Mouse (Mus musculus): Measurements from ENCODE around the gene Dnajc19. TPM values are rescaled to one million over a fixed set of nuclear protein-coding genes. Genes with fewer than 3 reads are reported as not detected.

Dnajc19 gene
- polyA plus RNA-seq, 1 experiment from 2014 or later, result 185 TPM

- H3K9ac ChIP-seq (ENCODE audit: low read depth, low read length), result no peak overlapping the region
- no peaks in the 10 kb centered on the region for H3K36me3 ChIP-seq (ENCODE audit: control insufficient read depth, insufficient read depth, low read length)
- H3K27ac ChIP-seq (ENCODE audit: low read length), result no peak overlapping the region
- H3K4me1 ChIP-seq (ENCODE audit: control insufficient read depth, insufficient read depth, low read length), result no peaks in the 10 kb centered on the region
- H3K27me3 ChIP-seq (replicated peaks; ENCODE audit: control insufficient read depth, insufficient read depth, low read length), result no peaks in the 10 kb centered on the region
- ATAC-seq, result no peak
- H3K4me2 ChIP-seq (ENCODE audit: low read depth, low read length), result no peak overlapping the region
- 89% methylated on average over 3 of the region's 3 CpGs for WGBS
- H3K4me3 ChIP-seq (ENCODE audit: low read length), result no peak overlapping the region
- no peaks in the 10 kb centered on the region for H3K9me3 ChIP-seq (ENCODE audit: control insufficient read depth, low read length)
Observed at GRCm38 (mm10) chr3:34035706-34036105, 45.4 kb downstream of the Dnajc19 start.

GRCm38 (mm10) chr3:34034803-34035202 lies 46.3 kb downstream of the Dnajc19 start:
- no peaks in the 10 kb centered on the region for H3K4me1 ChIP-seq (ENCODE audit: control insufficient read depth, insufficient read depth, low read length)
- H3K27ac ChIP-seq (ENCODE audit: low read length), result no peak overlapping the region
- no peak overlapping the region for H3K4me3 ChIP-seq (ENCODE audit: low read length)
- H3K36me3 ChIP-seq (ENCODE audit: control insufficient read depth, insufficient read depth, low read length), result no peaks in the 10 kb centered on the region
- 53% methylated on average over 1 of the region's 1 CpGs for WGBS
- ATAC-seq, result no peak
- no peaks in the 10 kb centered on the region for H3K9me3 ChIP-seq (ENCODE audit: control insufficient read depth, low read length)
- no peak overlapping the region for H3K4me2 ChIP-seq (ENCODE audit: low read depth, low read length)
- no peak overlapping the region for H3K9ac ChIP-seq (ENCODE audit: low read depth, low read length)
- no peaks in the 10 kb centered on the region for H3K27me3 ChIP-seq (replicated peaks; ENCODE audit: control insufficient read depth, insufficient read depth, low read length)

- no peak overlapping the region for H3K4me2 ChIP-seq (ENCODE audit: low read depth, low read length)
- no peaks in the 10 kb centered on the region for H3K9me3 ChIP-seq (ENCODE audit: control insufficient read depth, low read length)
- no peaks in the 10 kb centered on the region for H3K4me1 ChIP-seq (ENCODE audit: control insufficient read depth, insufficient read depth, low read length)
- no peaks in the 10 kb centered on the region for H3K36me3 ChIP-seq (ENCODE audit: control insufficient read depth, insufficient read depth, low read length)
- no peak for ATAC-seq
- no peak overlapping the region for H3K9ac ChIP-seq (ENCODE audit: low read depth, low read length)
- no peak overlapping the region for H3K27ac ChIP-seq (ENCODE audit: low read length)
- no peaks in the 10 kb centered on the region for H3K27me3 ChIP-seq (replicated peaks; ENCODE audit: control insufficient read depth, insufficient read depth, low read length)
- H3K4me3 ChIP-seq (ENCODE audit: low read length), result no peak overlapping the region
- WGBS, result 78% methylated on average over 3 of the region's 3 CpGs
Observed at GRCm38 (mm10) chr3:34033720-34034364, 47.3 kb downstream of the Dnajc19 start.

- Histone ChIP-seq H3K27me3 (replicated peaks; ENCODE audit: control insufficient read depth, insufficient read depth, low read length) (no peaks in the 10 kb centered on the region), H3K4me2 (ENCODE audit: low read depth, low read length) (no peak overlapping the region), H3K9ac (ENCODE audit: low read depth, low read length) (no peak overlapping the region), H3K36me3 (ENCODE audit: control insufficient read depth, insufficient read depth, low read length) (no peaks in the 10 kb centered on the region), H3K27ac (ENCODE audit: low read length) (no peak overlapping the region), H3K4me1 (ENCODE audit: control insufficient read depth, insufficient read depth, low read length) (no peaks in the 10 kb centered on the region), H3K4me3 (ENCODE audit: low read length) (no peak overlapping the region), H3K9me3 (ENCODE audit: control insufficient read depth, low read length) (no peaks in the 10 kb centered on the region)
- ATAC-seq, result no peak
- 68% methylated on average over 3 of the region's 3 CpGs for WGBS
Observed at GRCm38 (mm10) chr3:34030601-34031000, 50.5 kb downstream of the Dnajc19 start.

- Histone ChIP-seq H3K9me3 (ENCODE audit: control insufficient read depth, low read length) (no peaks in the 10 kb centered on the region), H3K9ac (ENCODE audit: low read depth, low read length) (no peak overlapping the region), H3K36me3 (ENCODE audit: control insufficient read depth, insufficient read depth, low read length) (no peaks in the 10 kb centered on the region), H3K4me1 (ENCODE audit: control insufficient read depth, insufficient read depth, low read length) (no peaks in the 10 kb centered on the region), H3K4me2 (ENCODE audit: low read depth, low read length) (no peak overlapping the region), H3K27ac (ENCODE audit: low read length) (no peak overlapping the region), H3K4me3 (ENCODE audit: low read length) (no peak overlapping the region), H3K27me3 (replicated peaks; ENCODE audit: control insufficient read depth, insufficient read depth, low read length) (no peaks in the 10 kb centered on the region)
- ATAC-seq, result no peak
Observed at GRCm38 (mm10) chr3:34028935-34029334, 52.2 kb downstream of the Dnajc19 start.

- no peak overlapping the region for H3K9ac ChIP-seq (ENCODE audit: low read depth, low read length)
- ATAC-seq, result no peak
- H3K27me3 ChIP-seq (replicated peaks; ENCODE audit: control insufficient read depth, insufficient read depth, low read length), result no peaks in the 10 kb centered on the region
- no peaks in the 10 kb centered on the region for H3K9me3 ChIP-seq (ENCODE audit: control insufficient read depth, low read length)
- peaks cover 9% of the 10 kb centered on the region for H3K4me1 ChIP-seq (ENCODE audit: control insufficient read depth, insufficient read depth, low read length)
- no peak overlapping the region for H3K4me3 ChIP-seq (ENCODE audit: low read length)
- peak overlapping the region; percentile 74 for H3K4me2 ChIP-seq (ENCODE audit: low read depth, low read length)
- H3K36me3 ChIP-seq (ENCODE audit: control insufficient read depth, insufficient read depth, low read length), result no peaks in the 10 kb centered on the region
- no peak overlapping the region for H3K27ac ChIP-seq (ENCODE audit: low read length)
- WGBS, result 62% methylated on average over 4 of the region's 4 CpGs
Observed at GRCm38 (mm10) chr3:34021259-34021828, 59.8 kb downstream of the Dnajc19 start.

GRCm38 (mm10) chr3:34020382-34021258 lies 60.5 kb downstream of the Dnajc19 start:
- no peaks in the 10 kb centered on the region for H3K9me3 ChIP-seq (ENCODE audit: control insufficient read depth, low read length)
- under 1% methylated on average over 63 of the region's 70 CpGs for WGBS
- H3K9ac ChIP-seq (ENCODE audit: low read depth, low read length), result peak overlapping the region; percentile 98
- H3K36me3 ChIP-seq (ENCODE audit: control insufficient read depth, insufficient read depth, low read length), result no peaks in the 10 kb centered on the region
- ATAC-seq, result no peak; the same call in 1 of the 2 replicates
- H3K4me3 ChIP-seq (ENCODE audit: low read length), result peak overlapping the region; percentile 94
- peaks cover 9% of the 10 kb centered on the region for H3K4me1 ChIP-seq (ENCODE audit: control insufficient read depth, insufficient read depth, low read length)
- peak overlapping the region; percentile 74 for H3K4me2 ChIP-seq (ENCODE audit: low read depth, low read length)
- H3K27ac ChIP-seq (ENCODE audit: low read length), result peak overlapping the region; percentile 85
- H3K27me3 ChIP-seq (replicated peaks; ENCODE audit: control insufficient read depth, insufficient read depth, low read length), result no peaks in the 10 kb centered on the region

GRCm38 (mm10) chr3:34019540-34020381 lies 61.4 kb downstream of the Dnajc19 start, which contains the start of gene Fxr1:
Fxr1 (plus strand) TSS chr3:34019943.
- peak within 1 kb of the TSS; percentile 98 for H3K9ac ChIP-seq (ENCODE audit: low read depth, low read length)
- peak within 1 kb of the TSS; percentile 94 for H3K4me3 ChIP-seq (ENCODE audit: low read length)
- WGBS, result under 1% methylated on average over 78 of the region's 97 CpGs
- ATAC-seq, result peak; percentile 99
- no peaks in the 10 kb centered on the region for H3K27me3 ChIP-seq (replicated peaks; ENCODE audit: control insufficient read depth, insufficient read depth, low read length)
- H3K9me3 ChIP-seq (ENCODE audit: control insufficient read depth, low read length), result no peaks in the 10 kb centered on the region
- peak within 1 kb of the TSS; percentile 74 for H3K4me2 ChIP-seq (ENCODE audit: low read depth, low read length)
- no peaks in the 10 kb centered on the region for H3K36me3 ChIP-seq (ENCODE audit: control insufficient read depth, insufficient read depth, low read length)
- H3K27ac ChIP-seq (ENCODE audit: low read length), result peak within 1 kb of the TSS; percentile 85
- peaks cover 9% of the 10 kb centered on the region for H3K4me1 ChIP-seq (ENCODE audit: control insufficient read depth, insufficient read depth, low read length)

GRCm38 (mm10) chr3:34008191-34008590 lies 72.9 kb downstream of the Dnajc19 start:
- WGBS, result 61% methylated on average over 6 of the region's 6 CpGs

More at GRCm38 (mm10) chr3:34008191-34008590, 72.9 kb downstream of the Dnajc19 start:
- Histone ChIP-seq H3K4me1 (ENCODE audit: control insufficient read depth, insufficient read depth, low read length) (no peaks in the 10 kb centered on the region), H3K27ac (ENCODE audit: low read length) (no peak overlapping the region), H3K4me3 (ENCODE audit: low read length) (no peak overlapping the region), H3K9ac (ENCODE audit: low read depth, low read length) (no peak overlapping the region), H3K9me3 (ENCODE audit: control insufficient read depth, low read length) (no peaks in the 10 kb centered on the region), H3K27me3 (replicated peaks; ENCODE audit: control insufficient read depth, insufficient read depth, low read length) (no peaks in the 10 kb centered on the region), H3K36me3 (ENCODE audit: control insufficient read depth, insufficient read depth, low read length) (no peaks in the 10 kb centered on the region), H3K4me2 (ENCODE audit: low read depth, low read length) (no peak overlapping the region)
- ATAC-seq, result no peak

Data from intestine, embryonic 16.5 days (tissue).